Mouse (Mus musculus) heart, embryonic 14.5 days (tissue): ENCODE measurements around the gene Rad51b. TPM values are rescaled to one million over a fixed set of nuclear protein-coding genes. Genes with fewer than 3 reads are reported as not detected.

Source experiments
- ATAC-seq: fragments of 200-750 bp; cut with Nextera tagmentation; 2 replicates; pipeline ENCODE4 v1.8.0; 2017; ENCODE audit warnings: low read depth, moderate TSS enrichment; ENCODE audit not compliant: insufficient number of reproducible peaks, insufficient read depth, low FRiP score
- H3K27ac ChIP-seq, 2 experiments: fragments of 200-500 bp in 1 of 2; fragments of 300-500 bp in 1 of 2; sonication (generic) in 1 of 2; replicated peaks in 1 of 2; 2 replicates each; pipeline ENCODE4 v1.5.1; 2012 to 2014; ENCODE audit warnings: low read depth in 2 of 2, low read length in 2 of 2, control low read depth in 1 of 2, mild to moderate bottlenecking in 1 of 2, mixed read lengths in 1 of 2; ENCODE audit not compliant: control insufficient read depth in 1 of 2, insufficient read depth in 1 of 2
- H3K27me3 ChIP-seq: fragments of 300-500 bp; sonication (generic); 2 replicates; pipeline ENCODE4 v1.6.1; 2014; ENCODE audit warnings: mild to moderate bottlenecking, low read length, control low read depth; ENCODE audit not compliant: control insufficient read depth, insufficient read depth
- H3K36me3 ChIP-seq: fragments of 300-500 bp; sonication (generic); 2 replicates; pipeline ENCODE4 v1.6.1; 2014; ENCODE audit warnings: mild to moderate bottlenecking, control low read depth, low read length, mixed read lengths; ENCODE audit not compliant: control insufficient read depth, insufficient read depth
- H3K4me1 ChIP-seq, 2 experiments: fragments of 200-500 bp in 1 of 2; fragments of 300-500 bp in 1 of 2; sonication (generic) in 1 of 2; 2 replicates each; pipeline ENCODE4 v1.6.1; 2012 to 2014; ENCODE audit warnings: low read length in 2 of 2, control low read depth in 1 of 2, mixed read lengths in 1 of 2; ENCODE audit not compliant: control insufficient read depth in 2 of 2, insufficient read depth in 2 of 2
- H3K4me2 ChIP-seq: fragments of 300-500 bp; sonication (generic); 2 replicates; pipeline ENCODE4 v1.6.1; 2014; ENCODE audit warnings: mild to moderate bottlenecking, low read length
- H3K4me3 ChIP-seq, 2 experiments: fragments of 200-500 bp in 1 of 2; fragments of 300-500 bp in 1 of 2; sonication (generic) in 1 of 2; 2 replicates each; pipeline ENCODE4 v1.5.1; 2012 to 2014; ENCODE audit warnings: low read length in 2 of 2, mild to moderate bottlenecking in 2 of 2, control low read depth in 1 of 2, low read depth in 1 of 2, moderate library complexity in 1 of 2; ENCODE audit not compliant: control insufficient read depth in 1 of 2, insufficient read depth in 1 of 2
- H3K9ac ChIP-seq: fragments of 300-500 bp; sonication (generic); 2 replicates; pipeline ENCODE4 v1.6.1; 2014; ENCODE audit warnings: mild to moderate bottlenecking, low read length
- H3K9me3 ChIP-seq: fragments of 300-500 bp; sonication (generic); 2 replicates; pipeline ENCODE4 v1.6.1; 2016; ENCODE audit warnings: low read length, control low read depth; ENCODE audit not compliant: control insufficient read depth
- WGBS: fragments of 180-500 bp; shearing (Covaris S2); extraction: QIAGEN DNeasy Blood & Tissue Kit; methylation state at CpG from one replicate; pipeline ENCODE4 v1.1.7; 2014; 5-methylcytosine and 5-hydroxymethylcytosine counted together
- polyA plus RNA-seq: library from polyadenylated mRNA; unstranded; fragments of >200 nt; fragmentation: Nextera tagmentation; extraction: Ambion mirVana; gene quantifications from 2 replicates; pipeline ENCODE4 v1.2.1, GENCODE M21; 2014

Gene Rad51b
- polyA plus RNA-seq, 1 experiment from 2014 or later: 4.2 TPM

- Histone ChIP-seq H3K36me3 (no peaks in the 10 kb centered on the region), H3K9me3 (0 out of 2 replicates have a peak, but pooled peaks cover 3% of the 10 kb centered on the region), H3K9ac (no peak overlapping the region), H3K27ac (no peak overlapping the region), H3K4me2 (no peak overlapping the region), H3K4me1 (peaks cover 19 to 28% of the 10 kb centered on the region in 2 experiments), H3K27me3 (no peaks in the 10 kb centered on the region), H3K4me3 (no peak overlapping the region)
- ATAC-seq: no peak
- WGBS: 63% methylated on average over 13 of the region's 13 CpGs
Measured at GRCm38 (mm10) chr12:79848539-79848938, 551.5 kb downstream of the Rad51b start.

GRCm38 (mm10) chr12:79850021-79850420, 552.9 kb downstream of the Rad51b start:
- Histone ChIP-seq H3K9ac (no peak overlapping the region), H3K27ac (peak overlapping the region in 1 of 2 experiments; percentile 21; a peak in 2 of 4 replicates), H3K27me3 (no peaks in the 10 kb centered on the region), H3K4me2 (no peak overlapping the region), H3K4me1 (peaks cover 14 to 22% of the 10 kb centered on the region in 2 experiments), H3K4me3 (no peak overlapping the region), H3K36me3 (no peaks in the 10 kb centered on the region), H3K9me3 (0 out of 2 replicates have a peak, but pooled peaks cover 3% of the 10 kb centered on the region)
- no peak for ATAC-seq
- 30% methylated on average over 5 of the region's 5 CpGs for WGBS

- no peaks in the 10 kb centered on the region for H3K27me3 ChIP-seq
- no peak overlapping the region for H3K4me2 ChIP-seq
- H3K4me1 ChIP-seq: peaks cover 25 to 31% of the 10 kb centered on the region in 2 experiments
- no peak overlapping the region for H3K4me3 ChIP-seq
- no peak for ATAC-seq
- 0 out of 2 replicates have a peak, but pooled peaks cover 3% of the 10 kb centered on the region for H3K9me3 ChIP-seq
- peak overlapping the region; percentile 41 to 47 for H3K27ac ChIP-seq
- WGBS: 78% methylated on average over 8 of the region's 8 CpGs
- H3K36me3 ChIP-seq: no peaks in the 10 kb centered on the region
- no peak overlapping the region for H3K9ac ChIP-seq
Measured at GRCm38 (mm10) chr12:79851898-79852297, 554.8 kb downstream of the Rad51b start.

- no peaks in the 10 kb centered on the region for H3K36me3 ChIP-seq
- H3K4me1 ChIP-seq: peaks cover 30 to 37% of the 10 kb centered on the region in 2 experiments
- 98% methylated on average over 4 of the region's 4 CpGs for WGBS
- no peaks in the 10 kb centered on the region for H3K27me3 ChIP-seq
- H3K4me2 ChIP-seq: no peak overlapping the region
- H3K9me3 ChIP-seq: 0 out of 2 replicates have a peak, but pooled peaks cover 3% of the 10 kb centered on the region
- no peak overlapping the region for H3K4me3 ChIP-seq
- ATAC-seq: no peak
- H3K27ac ChIP-seq: peak overlapping the region in 1 of 2 experiments; percentile 41; a peak in 1 of 4 replicates
- H3K9ac ChIP-seq: no peak overlapping the region
Measured at GRCm38 (mm10) chr12:79852606-79853005, 555.5 kb downstream of the Rad51b start.

GRCm38 (mm10) chr12:79853901-79854490, 556.9 kb downstream of the Rad51b start:
- 0 out of 2 replicates have a peak, but pooled peaks cover 3% of the 10 kb centered on the region for H3K9me3 ChIP-seq
- no peaks in the 10 kb centered on the region for H3K36me3 ChIP-seq
- no peak overlapping the region for H3K9ac ChIP-seq
- H3K4me2 ChIP-seq: no peak overlapping the region
- peaks cover 40 to 51% of the 10 kb centered on the region in 2 experiments for H3K4me1 ChIP-seq
- ATAC-seq: no peak
- H3K4me3 ChIP-seq: no peak overlapping the region
- no peak overlapping the region for H3K27ac ChIP-seq
- WGBS: 75% methylated on average over 5 of the region's 5 CpGs
- H3K27me3 ChIP-seq: no peaks in the 10 kb centered on the region

- ATAC-seq: no peak
- Histone ChIP-seq H3K9ac (no peak overlapping the region), H3K36me3 (no peaks in the 10 kb centered on the region), H3K4me2 (no peak overlapping the region), H3K9me3 (0 out of 2 replicates have a peak, but pooled peaks cover 3% of the 10 kb centered on the region), H3K4me3 (no peak overlapping the region), H3K27ac (no peak overlapping the region), H3K4me1 (peaks cover 45 to 52% of the 10 kb centered on the region in 2 experiments), H3K27me3 (no peaks in the 10 kb centered on the region)
- 89% methylated on average over 2 of the region's 2 CpGs for WGBS
Measured at GRCm38 (mm10) chr12:79854507-79854906, 557.4 kb downstream of the Rad51b start.

GRCm38 (mm10) chr12:79856116-79856909, 559.2 kb downstream of the Rad51b start:
- no peaks in the 10 kb centered on the region for H3K36me3 ChIP-seq
- H3K9ac ChIP-seq: no peak overlapping the region
- 0 out of 2 replicates have a peak, but pooled peaks cover 3% of the 10 kb centered on the region for H3K9me3 ChIP-seq
- H3K27ac ChIP-seq: peak overlapping the region; percentile 61 to 64
- H3K4me3 ChIP-seq: no peak overlapping the region
- peaks cover 49 to 62% of the 10 kb centered on the region in 2 experiments for H3K4me1 ChIP-seq
- no peak overlapping the region for H3K4me2 ChIP-seq
- 37% methylated on average over 11 of the region's 11 CpGs for WGBS
- no peak for ATAC-seq
- no peaks in the 10 kb centered on the region for H3K27me3 ChIP-seq
